Mouse (Mus musculus) embryo, embryonic 11.5 days (tissue): ENCODE measurements around the gene Rnpepl1.

Experiments used
- DNase-seq: peaks from one replicate; pipeline ENCODE4 v3.0.0-alpha.2; 2012; ENCODE audit warnings: low read depth, low spot score

Gene Rnpepl1

GRCm38 (mm10) chr1:92910239-92910885 is at the start of gene Rnpepl1:
Rnpepl1 (plus strand) TSS chr1:92910783.
- no peak for DNase-seq

GRCm38 (mm10) chr1:92861503-92861902 is 49.1 kb upstream of the Rnpepl1 start:
- DNase-seq: no peak

- no peak for DNase-seq
These were observed 47.3 kb upstream of the Rnpepl1 start for GRCm38 (mm10) chr1:92863268-92863667.

GRCm38 (mm10) chr1:92866170-92866569 is 44.4 kb upstream of the Rnpepl1 start:
- DNase-seq: no peak

- no peak for DNase-seq
These were observed 40.6 kb upstream of the Rnpepl1 start for GRCm38 (mm10) chr1:92869985-92870384.

- DNase-seq: no peak
These were observed 37.9 kb upstream of the Rnpepl1 start for GRCm38 (mm10) chr1:92872666-92873065.

GRCm38 (mm10) chr1:92874011-92874410 is 36.6 kb upstream of the Rnpepl1 start:
- no peak for DNase-seq

GRCm38 (mm10) chr1:92875360-92876111 is 35.0 kb upstream of the Rnpepl1 start:
- DNase-seq: no peak

- DNase-seq: no peak
These were observed 33.1 kb upstream of the Rnpepl1 start for GRCm38 (mm10) chr1:92877431-92877978.

GRCm38 (mm10) chr1:92878066-92878741 is 32.4 kb upstream of the Rnpepl1 start:
- DNase-seq: no peak

- DNase-seq: no peak
These were observed 31.3 kb upstream of the Rnpepl1 start for GRCm38 (mm10) chr1:92879266-92879665.

GRCm38 (mm10) chr1:92880101-92880500 is 30.5 kb upstream of the Rnpepl1 start:
- DNase-seq: no peak

- no peak for DNase-seq
These were observed 28.6 kb upstream of the Rnpepl1 start for GRCm38 (mm10) chr1:92881982-92882381.

- no peak for DNase-seq
These were observed 21.5 kb upstream of the Rnpepl1 start for GRCm38 (mm10) chr1:92888901-92889655.

GRCm38 (mm10) chr1:92892791-92893190 is 17.8 kb upstream of the Rnpepl1 start:
- DNase-seq: no peak

- no peak for DNase-seq
These were observed 16.7 kb upstream of the Rnpepl1 start for GRCm38 (mm10) chr1:92893896-92894295.

- peak; percentile 75 for DNase-seq
These were observed 15.5 kb upstream of the Rnpepl1 start for GRCm38 (mm10) chr1:92895089-92895488.

GRCm38 (mm10) chr1:92902786-92903185 is 7.8 kb upstream of the Rnpepl1 start, which contains the start of gene Ankmy1:
Ankmy1 (minus strand) TSS chr1:92902906.
- DNase-seq: no peak

- no peak for DNase-seq
These were observed 7.0 kb upstream of the Rnpepl1 start for GRCm38 (mm10) chr1:92903627-92904026.

- DNase-seq: no peak
These were observed 4.8 kb upstream of the Rnpepl1 start for GRCm38 (mm10) chr1:92905703-92906310.
